ENCODE assay signal across 13 mouse cellular contexts in genomic region chr14:60372821-60373309, GRCm38 (mm10). TPM values are rescaled to one million over a fixed set of nuclear protein-coding genes. Genes with fewer than 3 reads are reported as not detected.
DNase-seq lines count a peak whose midpoint lies in the region; ATAC-seq lines count a peak whose summit lies in the region.
"Had no signal": no experiment of that assay in that cellular context is flagged by ENCODE, and none has a peak within 500 bp of the region (broad histone marks: within the 10 kb centered on the region; RNA-seq: fewer than 3 reads in every experiment).

Amer2 (plus strand) TSS chr14:60373259.

- ATAC-seq in hindbrain, embryonic 16.5 days = no peak
- no peak for ATAC-seq in midbrain, embryonic 15.5 days (replicated peaks)
- no peak for ATAC-seq in erythroblast, adult 5-6 weeks (replicated peaks; ENCODE audit: low FRiP score, poor library complexity, severe bottlenecking)

- no peak within 1 kb of the TSS for H3K9ac ChIP-seq in hindbrain, embryonic 16.5 days (ENCODE audit: low read depth, low read length)
- no peak within 1 kb of the TSS for H3K9ac ChIP-seq in midbrain, embryonic 15.5 days
- H3K9ac ChIP-seq: kidney, embryonic 15.5 days; liver, embryonic 13.5 days had no signal

- H3K27me3 ChIP-seq in hindbrain, embryonic 16.5 days (replicated peaks; ENCODE audit: control insufficient read depth, insufficient read depth, low read length) = no peaks in the 10 kb centered on the region
- H3K27me3 ChIP-seq in midbrain, embryonic 15.5 days (replicated peaks) = no peaks in the 10 kb centered on the region

- H3K4me2 ChIP-seq in hindbrain, embryonic 16.5 days (ENCODE audit: low read length) = no peak within 1 kb of the TSS
- no peak within 1 kb of the TSS for H3K4me2 ChIP-seq in midbrain, embryonic 15.5 days
- H3K4me2 ChIP-seq: kidney, embryonic 15.5 days; liver, embryonic 13.5 days had no signal

- no peaks in the 10 kb centered on the region for H3K36me3 ChIP-seq in hindbrain, embryonic 16.5 days (ENCODE audit: control insufficient read depth, insufficient read depth, low read length)
- no peaks in the 10 kb centered on the region for H3K36me3 ChIP-seq in midbrain, embryonic 15.5 days (replicated peaks)
- H3K36me3 ChIP-seq: kidney, embryonic 15.5 days; liver, embryonic 13.5 days had no signal

- H3K4me1 ChIP-seq in hindbrain, embryonic 16.5 days (ENCODE audit: control insufficient read depth, insufficient read depth, low read depth, low read length) = peaks cover 10% of the 10 kb centered on the region
- H3K4me1 ChIP-seq in midbrain, embryonic 15.5 days = peaks cover 21% of the 10 kb centered on the region
- H3K4me1 ChIP-seq: liver, embryonic 13.5 days had no signal

- 67% methylated on average over 1 of the region's 1 CpGs for WGBS in hindbrain, embryonic 16.5 days
- 43% methylated on average over 1 of the region's 1 CpGs for WGBS in midbrain, embryonic 15.5 days

- DNase-seq in layer of hippocampus, adult 18-20 months (ENCODE audit: low spot score in 2 of 2) = no peak
- DNase-seq in layer of hippocampus, adult 9-10 months (ENCODE audit: low spot score) = no peak
- peak; percentile 86 to 87 for DNase-seq in cerebellum, postnatal 10 days
- no peak for DNase-seq in adrenal gland, postnatal 36 days
- no peak for DNase-seq in thymus, postnatal 0 days (ENCODE audit: low spot score)
- DNase-seq: adrenal gland, postnatal 14 days; gastrocnemius, adult 2 months; liver, embryonic 13.5 days had no signal

- no peak within 1 kb of the TSS for H3K27ac ChIP-seq in hindbrain, embryonic 16.5 days (ENCODE audit: low read depth, low read length)
- no peak within 1 kb of the TSS for H3K27ac ChIP-seq in midbrain, embryonic 15.5 days
- H3K27ac ChIP-seq: gastrocnemius, adult 2 months; kidney, embryonic 15.5 days; liver, embryonic 13.5 days had no signal

- no peak within 1 kb of the TSS for H3K4me3 ChIP-seq in hindbrain, embryonic 16.5 days (ENCODE audit: low read length)
- no peak within 1 kb of the TSS for H3K4me3 ChIP-seq in midbrain, embryonic 15.5 days
- H3K4me3 ChIP-seq: gastrocnemius, adult 2 months; kidney, embryonic 15.5 days; liver, embryonic 13.5 days; megakaryocyte, embryonic 14.5 days had no signal

- H3K9me3 ChIP-seq in hindbrain, embryonic 16.5 days (ENCODE audit: control insufficient read depth, low read length) = no peaks in the 10 kb centered on the region
- H3K9me3 ChIP-seq in midbrain, embryonic 15.5 days = no peaks in the 10 kb centered on the region
- H3K9me3 ChIP-seq: kidney, embryonic 15.5 days; liver, embryonic 13.5 days; megakaryocyte, embryonic 14.5 days had no signal

RNA-seq across cellular contexts. Expression of gene Amer2, which starts in this region (rescaled TPM):
- total RNA-seq in layer of hippocampus, adult 18-20 months (2021) = 10 to 100 TPM; 51.1 to 51.8 TPM
- polyA plus RNA-seq in hindbrain, embryonic 16.5 days (2015; fragmentation: Nextera tagmentation; extraction: Ambion mirVana) = 19.3 and 21.2 TPM in 2 replicates
- 31.3 and 35.0 TPM in 2 replicates for polyA plus RNA-seq in midbrain, embryonic 15.5 days (2015; fragmentation: Nextera tagmentation; extraction: Ambion mirVana)
- total RNA-seq in erythroblast, adult 5-6 weeks (2015; ENCODE audit: low replicate concordance) = 0.21 and 2.5 TPM in 2 replicates
- total RNA-seq in erythroblast, adult 5-6 weeks (2017; ENCODE audit: low replicate concordance) = 0.51 and 0.98 TPM in 2 replicates
- 1 to 10 TPM; 2.2 to 3.1 TPM for total RNA-seq in adrenal gland, postnatal 36 days (2021)
- polyA plus RNA-seq in thymus, postnatal 0 days (2015; fragmentation: Nextera tagmentation; extraction: Ambion mirVana) = 0.01 TPM in 1 of 2 replicates, not detected in the other

Comparison
In these comparisons a context has a peak if more than half of its experiments do, and no peak if none do; other contexts are left out.
1. RNA of gene Amer2 (total RNA-seq): 51.1 to 51.8 TPM in layer of hippocampus, adult 18-20 months; 2.2 to 3.1 TPM in adrenal gland, postnatal 36 days and 0.21 to 2.5 TPM in erythroblast, adult 5-6 weeks; every median in the first group is over 10 times any median in the second.
2. RNA of gene Amer2 (polyA plus RNA-seq): 31.3 to 35.0 TPM in midbrain, embryonic 15.5 days and 19.3 to 21.2 TPM in hindbrain, embryonic 16.5 days; 0.01 TPM in thymus, postnatal 0 days; every median in the first group is over 10 times any median in the second.
3. DNase-seq: peak in cerebellum, postnatal 10 days (2 of 2); none in layer of hippocampus, adult 18-20 months (0 of 2), layer of hippocampus, adult 9-10 months (single experiment), adrenal gland, postnatal 36 days (0 of 2) and thymus, postnatal 0 days (single experiment).